Mouse (Mus musculus) MEL (cell line): ENCODE data around the gene Galnt17. TPM values are rescaled to one million over a fixed set of nuclear protein-coding genes. Genes with fewer than 3 reads are reported as not detected.

Experiments
- DNase-seq: peaks from one replicate; pipeline ENCODE4 v3.0.0; 2011; ENCODE audit warnings: low read depth, low spot score
- H3K27ac ChIP-seq: 2 replicates; pipeline ENCODE4 v1.5.1; 2012; ENCODE audit warnings: low read depth, mild to moderate bottlenecking, control low read depth, low read length, moderate library complexity; ENCODE audit not compliant: control insufficient read depth
- H3K27me3 ChIP-seq, 2 experiments: fragments of 150-350 bp in 1 of 2; sonication (generic) in 1 of 2; 2 replicates each; pipeline ENCODE4 v1.6.1; 2012; ENCODE audit warnings: low read length in 2 of 2, mild to moderate bottlenecking in 2 of 2, improper control_type of control experiment in 1 of 2, moderate library complexity in 1 of 2; ENCODE audit not compliant: insufficient read depth in 2 of 2, control insufficient read depth in 1 of 2
- H3K36me3 ChIP-seq, 2 experiments: 2 replicates each; pipeline ENCODE4 v1.6.1; 2012 to 2014; ENCODE audit warnings: low read length in 2 of 2, improper control_type of control experiment in 1 of 2, inconsistent platforms in 1 of 2, mild to moderate bottlenecking in 1 of 2; ENCODE audit not compliant: insufficient read depth in 2 of 2, control insufficient read depth in 1 of 2
- H3K4me1 ChIP-seq, 2 experiments: fragments of 150-350 bp in 1 of 2; sonication (generic) in 1 of 2; 2 replicates each; pipeline ENCODE4 v1.6.1; 2012; ENCODE audit warnings: low read length in 2 of 2, improper control_type of control experiment in 1 of 2, mild to moderate bottlenecking in 1 of 2; ENCODE audit not compliant: insufficient read depth in 2 of 2, control insufficient read depth in 1 of 2
- H3K4me3 ChIP-seq, 2 experiments: fragments of 150-350 bp in 1 of 2; sonication (generic) in 1 of 2; 2 replicates each; pipeline ENCODE4 v1.5.1; 2012; ENCODE audit warnings: low read depth in 2 of 2, low read length in 2 of 2, mild to moderate bottlenecking in 2 of 2, moderate library complexity in 2 of 2, control low read depth in 1 of 2, improper control_type of control experiment in 1 of 2; ENCODE audit not compliant: control insufficient read depth in 1 of 2, insufficient read depth in 1 of 2
- H3K79me2 ChIP-seq: 2 replicates; pipeline ENCODE4 v1.6.1; 2012; ENCODE audit warnings: mild to moderate bottlenecking, low read length, moderate library complexity; ENCODE audit not compliant: control insufficient read depth, poor library complexity, insufficient read depth
- H3K9ac ChIP-seq: 2 replicates; pipeline ENCODE4 v1.6.1; 2012; ENCODE audit warnings: low read depth, mild to moderate bottlenecking, control low read depth, low read length, moderate library complexity; ENCODE audit not compliant: control insufficient read depth, poor library complexity, severe bottlenecking
- H3K9me3 ChIP-seq: fragments of 150-350 bp; sonication (generic); replicated peaks from 2 replicates; pipeline ENCODE4 v1.6.1; 2012; ENCODE audit warnings: mild to moderate bottlenecking, low read length, improper control_type of control experiment, moderate library complexity; ENCODE audit not compliant: insufficient read depth
- BHLHE40 ChIP-seq: IDR thresholded peaks from 2 replicates; pipeline ENCODE4 v1.6.1; 2012; ENCODE audit warnings: low read depth, mild to moderate bottlenecking, inconsistent platforms, low read length, improper control_type of control experiment, borderline replicate concordance
- CHD2 ChIP-seq: IDR thresholded peaks from 2 replicates; pipeline ENCODE4 v1.6.1; 2011; ENCODE audit warnings: low read length, improper control_type of control experiment
- ELF1 ChIP-seq: IDR thresholded peaks from 2 replicates; pipeline ENCODE4 v1.6.1; 2014; ENCODE audit warnings: low read depth, mild to moderate bottlenecking, inconsistent platforms, low read length, improper control_type of control experiment, moderate library complexity
- EP300 ChIP-seq, 2 experiments: IDR thresholded peaks; 2 replicates each; pipeline ENCODE4 v1.6.1; 2011; ENCODE audit warnings: improper control_type of control experiment in 2 of 2, low read length in 2 of 2, low read depth in 1 of 2, mild to moderate bottlenecking in 1 of 2
- GATA1 ChIP-seq: IDR thresholded peaks from 2 replicates; pipeline ENCODE4 v1.6.1; 2011; ENCODE audit warnings: low read depth, low read length, improper control_type of control experiment
- HCFC1 ChIP-seq: IDR thresholded peaks from 2 replicates; pipeline ENCODE4 v1.6.1; 2012; ENCODE audit warnings: low read depth, mild to moderate bottlenecking, inconsistent platforms, low read length, improper control_type of control experiment, moderate library complexity
- KAT2A ChIP-seq: conservative IDR thresholded peaks from 2 replicates; pipeline ENCODE4 v1.6.1; 2012; ENCODE audit warnings: low read depth, low read length, improper control_type of control experiment, inconsistent platforms
- MAFK ChIP-seq: IDR thresholded peaks from 2 replicates; pipeline ENCODE4 v1.6.1; 2011; ENCODE audit warnings: low read depth, mild to moderate bottlenecking, low read length, improper control_type of control experiment, borderline replicate concordance
- MEF2A ChIP-seq: IDR thresholded peaks from 2 replicates; pipeline ENCODE4 v1.6.1; 2014; ENCODE audit warnings: low read depth, mild to moderate bottlenecking, inconsistent platforms, low read length, improper control_type of control experiment; ENCODE audit not compliant: poor library complexity, insufficient replicate concordance, severe bottlenecking; ENCODE audit errors: extremely low read depth
- MXI1 ChIP-seq: IDR thresholded peaks from 2 replicates; pipeline ENCODE4 v1.6.1; 2011; ENCODE audit warnings: mild to moderate bottlenecking, low read depth, low read length, improper control_type of control experiment
- MYB ChIP-seq: IDR thresholded peaks from 2 replicates; pipeline ENCODE4 v1.6.1; 2011; ENCODE audit warnings: mild to moderate bottlenecking, low read depth, low read length, improper control_type of control experiment
- MYC ChIP-seq: IDR thresholded peaks from 2 replicates; pipeline ENCODE4 v1.6.1; 2011; ENCODE audit warnings: low read depth, mild to moderate bottlenecking, low read length, improper control_type of control experiment, moderate library complexity
- NRF1 ChIP-seq: IDR thresholded peaks from 2 replicates; pipeline ENCODE4 v1.6.1; 2014; ENCODE audit warnings: low read depth, mild to moderate bottlenecking, inconsistent platforms, low read length, improper control_type of control experiment, moderate library complexity; ENCODE audit not compliant: poor library complexity, insufficient read depth, severe bottlenecking
- POLR2AphosphoS2 ChIP-seq: IDR thresholded peaks from 2 replicates; pipeline ENCODE4 v1.6.1; 2011; ENCODE audit warnings: low read length, improper control_type of control experiment
- RCOR1 ChIP-seq: IDR thresholded peaks from 2 replicates; pipeline ENCODE4 v1.6.1; 2012; ENCODE audit warnings: low read depth, mild to moderate bottlenecking, inconsistent platforms, low read length, improper control_type of control experiment
- TBP ChIP-seq: IDR thresholded peaks from 2 replicates; pipeline ENCODE4 v1.8.0; 2011; ENCODE audit warnings: low read depth, low read length, improper control_type of control experiment
- USF1 ChIP-seq: IDR thresholded peaks from 2 replicates; pipeline ENCODE4 v1.6.1; 2014; ENCODE audit warnings: low read depth, mild to moderate bottlenecking, inconsistent platforms, low read length, improper control_type of control experiment, moderate library complexity
- ZC3H11A ChIP-seq: IDR thresholded peaks from 2 replicates; pipeline ENCODE4 v1.6.1; 2012; ENCODE audit warnings: low read depth, mild to moderate bottlenecking, inconsistent platforms, low read length, improper control_type of control experiment
- ZKSCAN1 ChIP-seq: IDR thresholded peaks from 2 replicates; pipeline ENCODE4 v1.6.1; 2012; ENCODE audit warnings: low read depth, mild to moderate bottlenecking, inconsistent platforms, low read length, improper control_type of control experiment, moderate library complexity
- ZMIZ1 ChIP-seq: IDR thresholded peaks from 2 replicates; pipeline ENCODE4 v1.6.1; 2012; ENCODE audit warnings: low read depth, mild to moderate bottlenecking, inconsistent platforms, low read length, improper control_type of control experiment, moderate library complexity
- ZNF384 ChIP-seq: IDR thresholded peaks from 2 replicates; pipeline ENCODE4 v1.6.1; 2012; ENCODE audit warnings: low read depth, mild to moderate bottlenecking, inconsistent platforms, low read length, improper control_type of control experiment
- polyA plus RNA-seq, 2 experiments: library from polyadenylated mRNA; stranded (reverse) in 1 of 2; unstranded in 1 of 2; fragments of >175 nt in 1 of 2; fragments of >200 nt in 1 of 2; gene quantifications; 2 replicates each; pipeline versions ENCODE4 v1.2.1 to v1.2.4; 2012; ENCODE audit warnings: low replicate concordance in 2 of 2, low read depth in 1 of 2; ENCODE audit not compliant: insufficient read length in 2 of 2, insufficient read depth in 1 of 2, missing spikeins in 1 of 2
- total RNA-seq: library from RNA; depleted of rRNA; stranded (reverse); fragments of 300-350 nt; gene quantifications from 2 replicates; pipeline ENCODE4 v1.2.3, GENCODE M21; 2012

The Galnt17 gene
- total and polyA plus RNA-seq, 3 experiments: not detected

DNA sequence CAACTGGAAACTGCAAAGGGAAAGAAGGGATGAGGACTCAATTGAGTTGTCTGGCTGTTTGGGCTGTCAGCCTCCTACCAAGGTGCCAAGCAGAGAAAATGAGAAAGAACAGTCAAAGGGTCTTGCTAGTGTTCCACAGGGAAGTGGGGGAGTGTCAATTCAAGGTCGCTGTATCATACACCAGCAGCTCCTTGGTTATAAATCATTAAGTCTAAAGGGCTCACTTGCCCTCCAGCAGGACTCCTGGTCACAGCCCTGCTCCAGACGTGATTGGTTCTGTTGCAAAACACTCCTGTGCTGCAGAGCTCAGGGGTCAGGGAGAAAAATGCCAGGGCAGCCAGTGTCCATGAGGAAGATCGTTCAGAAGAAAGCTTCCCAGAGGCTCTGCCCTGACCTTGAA lies 11.3 kb upstream of the Galnt17 start:
- Histone ChIP-seq H3K36me3 (no peaks in the 10 kb centered on the region), H3K79me2 (no peaks in the 10 kb centered on the region), H3K4me3 (no peak overlapping the region), H3K27me3 (no peaks in the 10 kb centered on the region), H3K27ac (no peak overlapping the region), H3K9ac (no peak overlapping the region), H3K4me1 (no peaks in the 10 kb centered on the region), H3K9me3 (no peaks in the 10 kb centered on the region)
- no peak for DNase-seq
- TF ChIP-seq ZC3H11A (no peak), EP300 (IDR thresholded peaks at IDR 0.05; ENCODE audit: low read depth in 1 of 2, low read length in 2 of 2) (no peak), MEF2A (no peak), MXI1 (no peak), RCOR1 (no peak)

DNA sequence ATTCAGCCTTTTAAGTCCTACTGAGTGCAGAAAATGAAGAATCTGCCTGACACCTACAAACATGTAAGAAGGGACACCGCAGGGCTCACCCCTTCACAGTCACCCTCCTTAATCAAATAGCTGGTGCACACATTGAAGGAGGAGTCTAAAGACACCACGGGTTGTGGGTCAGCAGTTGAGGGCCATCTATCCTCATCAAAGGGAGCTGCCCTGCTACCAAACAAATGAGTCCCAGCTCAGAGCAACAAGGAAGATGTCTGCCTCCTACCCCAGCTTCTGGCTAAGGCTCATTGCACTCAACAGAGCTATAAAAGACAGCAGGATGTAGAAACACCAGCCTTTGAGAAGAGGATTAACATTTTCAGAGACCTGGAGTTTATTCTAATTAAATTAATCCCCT lies 10.8 kb upstream of the Galnt17 start:
- Histone ChIP-seq H3K9me3 (no peaks in the 10 kb centered on the region), H3K4me3 (no peak overlapping the region), H3K27me3 (no peaks in the 10 kb centered on the region), H3K36me3 (no peaks in the 10 kb centered on the region), H3K79me2 (no peaks in the 10 kb centered on the region), H3K27ac (no peak overlapping the region), H3K9ac (no peak overlapping the region), H3K4me1 (no peaks in the 10 kb centered on the region)
- DNase-seq: no peak
- TF ChIP-seq ZKSCAN1 (no peak), ZC3H11A (no peak), CHD2 (no peak), ZMIZ1 (no peak), NRF1 (no peak), MEF2A (no peak), KAT2A (no peak), MYC (no peak), HCFC1 (no peak), ZNF384 (no peak), GATA1 (no peak), POLR2AphosphoS2 (no peak), TBP (no peak), RCOR1 (no peak), BHLHE40 (no peak), EP300 (IDR thresholded peaks at IDR 0.05; ENCODE audit: low read depth in 1 of 2, low read length in 2 of 2) (no peak), USF1 (no peak), MAFK (no peak), ELF1 (no peak), MYB (no peak)
